Mouse (Mus musculus) neural tube, embryonic 15.5 days (tissue): ENCODE measurements at regions not wholly inside any gene's neighbourhood (a gene's known extent, or its start where the extent isn't known, plus 50 kb on each side); places are given as distances from the start of the nearest gene placed in this dataset.
A peak's percentile ranks its signal among the peaks of the same experiment; 100 is the strongest.

Source experiments
- ATAC-seq: fragments of 200-750 bp; cut with Nextera tagmentation; 2 replicates; pipeline ENCODE4 v1.8.0; 2017; ENCODE audit warnings: mild to moderate bottlenecking, moderate TSS enrichment, moderate library complexity; ENCODE audit not compliant: low FRiP score
- H3K27ac ChIP-seq: fragments of 300-500 bp; sonication (generic); replicated peaks from 2 replicates; pipeline ENCODE4 v1.5.1; 2015; ENCODE audit warnings: mild to moderate bottlenecking, inconsistent platforms
- H3K27me3 ChIP-seq: fragments of 300-500 bp; sonication (generic); replicated peaks from 2 replicates; pipeline ENCODE4 v1.6.1; 2015; ENCODE audit warnings: inconsistent platforms
- H3K36me3 ChIP-seq: fragments of 300-500 bp; sonication (generic); 2 replicates; pipeline ENCODE4 v1.6.1; 2015; ENCODE audit warnings: inconsistent platforms
- H3K4me1 ChIP-seq: fragments of 300-500 bp; sonication (generic); 2 replicates; pipeline ENCODE4 v1.6.1; 2015; ENCODE audit warnings: inconsistent platforms
- H3K4me2 ChIP-seq: fragments of 300-500 bp; sonication (generic); 2 replicates; pipeline ENCODE4 v1.6.1; 2015; ENCODE audit warnings: inconsistent platforms, mild to moderate bottlenecking, moderate library complexity
- H3K4me3 ChIP-seq: fragments of 300-500 bp; sonication (generic); replicated peaks from 2 replicates; pipeline ENCODE4 v1.5.1; 2015; ENCODE audit warnings: mild to moderate bottlenecking, inconsistent platforms
- H3K9ac ChIP-seq: fragments of 300-500 bp; sonication (generic); replicated peaks from 2 replicates; pipeline ENCODE4 v1.6.1; 2015; ENCODE audit warnings: mild to moderate bottlenecking, inconsistent platforms
- H3K9me3 ChIP-seq: fragments of 300-500 bp; sonication (generic); replicated peaks from 2 replicates; pipeline ENCODE4 v1.6.1; 2016; ENCODE audit warnings: inconsistent platforms
- whole genome bisulfite sequencing: fragments of 180-500 bp; shearing (Covaris S2); methylation state at CpG from one replicate; pipeline ENCODE4 v1.1.7; 2015; ENCODE audit warnings: mixed read lengths; 5-methylcytosine and 5-hydroxymethylcytosine counted together

DNA sequence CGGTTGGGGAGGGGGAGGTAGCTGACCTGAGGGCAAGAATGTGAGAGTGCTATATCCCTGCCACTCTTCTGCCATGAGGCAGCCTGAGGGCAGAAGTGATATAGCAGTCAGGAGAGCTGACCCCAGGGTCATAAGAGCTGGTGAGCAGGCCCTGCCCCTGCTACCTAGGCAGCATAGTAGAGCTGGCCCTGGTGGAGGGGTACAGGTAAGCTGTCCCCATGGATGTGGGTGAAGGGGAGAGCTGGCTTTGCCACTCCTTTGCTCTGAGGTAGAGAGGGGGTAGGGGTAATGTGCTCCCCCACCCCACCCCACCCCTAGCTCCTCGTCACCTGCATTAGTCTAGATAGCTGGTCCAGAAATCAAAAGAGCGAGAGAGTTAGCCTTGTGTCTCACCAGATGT lies 61.3 kb upstream of the Gm3839 start:
- H3K4me1 ChIP-seq: no peaks in the 10 kb centered on the region
- H3K9ac ChIP-seq: no peak overlapping the region
- H3K27ac ChIP-seq: no peak overlapping the region
- no peak overlapping the region for H3K4me3 ChIP-seq
- H3K36me3 ChIP-seq: no peaks in the 10 kb centered on the region
- no peaks in the 10 kb centered on the region for H3K9me3 ChIP-seq
- WGBS: 98% methylated on average over 3 of the region's 3 CpGs
- ATAC-seq: no peak
- H3K4me2 ChIP-seq: no peak overlapping the region
- H3K27me3 ChIP-seq: no peaks in the 10 kb centered on the region

GRCm38 (mm10) chr14:11422306-11422705 lies 65.8 kb upstream of the Gm3839 start:
- Histone ChIP-seq H3K36me3 (no peaks in the 10 kb centered on the region), H3K27ac (no peak overlapping the region), H3K9me3 (no peaks in the 10 kb centered on the region), H3K4me1 (no peaks in the 10 kb centered on the region), H3K9ac (no peak overlapping the region), H3K27me3 (no peaks in the 10 kb centered on the region), H3K4me3 (no peak overlapping the region), H3K4me2 (no peak overlapping the region)
- 58% methylated on average over 1 of the region's 1 CpGs for WGBS
- no peak for ATAC-seq

DNA sequence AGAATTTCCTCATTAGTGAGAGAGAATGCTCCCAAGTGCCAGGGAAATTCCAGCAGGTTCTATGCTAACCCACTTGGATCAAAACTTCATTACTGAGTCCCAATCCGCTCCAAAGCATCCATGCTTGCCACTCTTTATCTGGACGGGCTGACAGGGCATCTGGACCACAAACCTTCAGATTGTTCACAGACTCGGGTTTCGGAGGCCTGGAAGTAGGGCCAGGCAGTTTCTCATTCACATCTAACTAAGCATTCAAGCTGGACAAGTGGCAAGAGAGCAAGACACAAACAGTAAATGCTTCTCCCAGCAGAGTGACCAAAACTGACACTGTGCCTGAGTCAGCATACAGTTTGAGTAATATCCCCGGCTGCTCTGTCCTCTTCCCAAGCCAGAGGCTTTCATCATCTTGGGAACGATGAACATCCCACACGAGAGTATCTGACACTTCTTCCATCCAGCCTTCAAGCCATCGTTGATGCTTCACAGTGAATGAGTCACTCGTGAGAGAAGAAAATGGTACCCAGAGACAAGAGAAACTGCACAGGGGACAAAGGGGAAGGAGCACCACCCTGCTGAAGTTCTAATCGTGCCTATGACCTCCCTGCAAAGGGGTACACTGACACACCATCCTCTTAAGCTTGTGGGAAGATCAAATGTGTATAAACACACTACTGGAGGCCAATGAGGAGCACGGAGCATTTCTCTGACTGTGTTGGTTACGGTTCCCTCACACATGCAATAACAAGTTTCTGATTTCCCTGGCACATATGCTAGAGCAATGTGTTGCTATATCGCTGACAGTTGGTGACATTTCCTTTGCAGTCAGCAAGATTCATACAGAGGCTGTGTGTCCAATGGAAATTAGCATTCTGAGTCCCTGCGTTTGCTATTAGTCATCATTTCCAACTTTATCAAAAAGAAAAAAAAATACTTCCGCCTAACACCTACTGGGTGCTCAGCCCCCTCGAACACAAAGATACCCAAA lies 72.0 kb upstream of the Gm3839 start:
- H3K4me1 ChIP-seq: no peaks in the 10 kb centered on the region
- no peak overlapping the region for H3K4me2 ChIP-seq
- no peaks in the 10 kb centered on the region for H3K36me3 ChIP-seq
- no peak overlapping the region for H3K4me3 ChIP-seq
- no peak overlapping the region for H3K9ac ChIP-seq
- H3K27me3 ChIP-seq: no peaks in the 10 kb centered on the region
- H3K27ac ChIP-seq: no peak overlapping the region
- no peak for ATAC-seq
- no peaks in the 10 kb centered on the region for H3K9me3 ChIP-seq
- WGBS: 88% methylated on average over 16 of the region's 16 CpGs

DNA sequence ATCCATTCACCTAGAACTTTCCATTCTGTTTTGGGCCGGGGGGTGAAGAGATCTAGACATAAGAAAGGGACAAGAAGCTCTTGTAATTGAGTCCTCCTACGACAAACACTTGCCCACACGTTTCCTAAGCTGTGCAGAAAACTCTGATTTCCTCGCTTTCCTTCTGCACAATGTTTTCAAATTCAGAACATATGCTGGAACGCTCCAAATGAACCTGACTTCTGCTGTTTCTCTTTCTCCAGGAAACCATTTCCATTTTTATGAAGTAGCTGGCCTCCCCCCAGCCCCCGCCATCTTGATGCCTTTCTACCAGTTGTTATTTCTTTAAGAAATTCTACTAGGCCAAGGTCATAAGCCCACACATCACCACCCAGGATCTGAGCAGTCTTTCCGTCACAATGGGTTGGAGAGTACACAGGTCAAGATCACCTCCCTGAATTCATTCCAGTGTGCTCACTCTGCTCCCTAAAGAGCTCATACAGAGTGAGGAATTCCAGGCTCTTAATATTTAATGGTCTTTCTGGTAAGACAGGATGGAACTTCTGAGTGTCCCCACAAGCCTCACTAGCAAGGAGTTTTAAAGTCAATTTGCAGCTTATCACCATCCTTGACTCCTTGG lies 78.7 kb upstream of the Gm3839 start:
- Histone ChIP-seq H3K4me3 (no peak overlapping the region), H3K9me3 (no peaks in the 10 kb centered on the region), H3K4me2 (no peak overlapping the region), H3K27ac (no peak overlapping the region), H3K27me3 (no peaks in the 10 kb centered on the region), H3K36me3 (no peaks in the 10 kb centered on the region), H3K9ac (no peak overlapping the region), H3K4me1 (no peaks in the 10 kb centered on the region)
- WGBS: 85% methylated on average over 7 of the region's 7 CpGs
- ATAC-seq: no peak

DNA sequence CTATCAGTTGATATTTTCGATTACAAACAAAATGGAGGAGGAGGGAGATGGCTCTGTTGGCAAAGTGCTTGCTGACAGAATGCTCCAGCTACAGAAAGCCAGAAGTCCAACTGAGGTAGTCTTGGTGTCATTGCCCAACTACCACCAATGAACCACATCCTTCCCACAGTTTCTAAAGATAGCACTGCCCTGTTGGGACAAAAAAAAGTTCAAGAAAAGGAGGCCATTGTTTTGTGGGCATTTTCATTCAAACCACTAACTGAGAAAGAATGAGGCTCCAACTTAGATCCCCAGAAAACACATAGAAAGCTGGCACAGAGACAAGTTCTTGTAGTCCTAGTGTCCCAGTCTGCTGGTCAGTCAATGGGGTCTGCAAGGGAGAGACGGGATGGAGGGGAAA lies 82.1 kb upstream of the Gm3839 start:
- Histone ChIP-seq H3K27ac (no peak overlapping the region), H3K27me3 (no peaks in the 10 kb centered on the region), H3K4me2 (no peak overlapping the region), H3K9me3 (no peaks in the 10 kb centered on the region), H3K9ac (no peak overlapping the region), H3K36me3 (no peaks in the 10 kb centered on the region), H3K4me3 (no peak overlapping the region), H3K4me1 (no peaks in the 10 kb centered on the region)
- 77% methylated on average over 2 of the region's 2 CpGs for WGBS
- no peak for ATAC-seq

DNA sequence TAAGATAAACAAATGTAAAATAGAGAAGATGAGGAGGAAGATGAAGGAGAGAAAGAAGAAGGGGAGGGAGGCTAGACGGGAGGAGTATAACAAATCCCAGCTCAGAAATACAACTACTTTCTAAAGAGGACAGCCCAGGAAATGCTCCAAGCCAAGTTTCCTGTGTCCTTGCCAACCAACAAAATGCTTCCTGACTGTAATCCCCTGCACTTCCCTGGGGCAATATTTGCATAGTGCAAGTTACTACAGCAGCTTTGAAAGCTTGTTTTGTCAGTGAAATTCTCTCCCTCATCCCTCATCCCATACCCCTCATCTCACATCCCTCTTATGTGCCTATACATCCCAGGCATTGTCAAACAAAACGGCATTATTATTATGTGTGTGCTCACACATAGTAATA lies 83.7 kb upstream of the Gm3839 start:
- 86% methylated on average over 2 of the region's 2 CpGs for WGBS
- no peak for ATAC-seq
- no peak overlapping the region for H3K4me3 ChIP-seq
- H3K4me1 ChIP-seq: no peaks in the 10 kb centered on the region
- no peaks in the 10 kb centered on the region for H3K9me3 ChIP-seq
- no peak overlapping the region for H3K9ac ChIP-seq
- H3K4me2 ChIP-seq: no peak overlapping the region
- H3K36me3 ChIP-seq: no peaks in the 10 kb centered on the region
- no peak overlapping the region for H3K27ac ChIP-seq
- H3K27me3 ChIP-seq: no peaks in the 10 kb centered on the region

- Histone ChIP-seq H3K4me1 (no peaks in the 10 kb centered on the region), H3K27me3 (no peaks in the 10 kb centered on the region), H3K9ac (no peak overlapping the region), H3K36me3 (no peaks in the 10 kb centered on the region), H3K4me3 (no peak overlapping the region), H3K9me3 (0 out of 2 replicates have a peak, but pooled peaks cover under 1% of the 10 kb centered on the region), H3K27ac (no peak overlapping the region), H3K4me2 (no peak overlapping the region)
- WGBS: 83% methylated on average over 2 of the region's 2 CpGs
- ATAC-seq: no peak
Measured at GRCm38 (mm10) chr14:11449958-11450357, 93.4 kb upstream of the Gm3839 start.

GRCm38 (mm10) chr14:11477731-11478130 lies 75.6 kb upstream of the Ptprg start:
- no peak overlapping the region for H3K9ac ChIP-seq
- H3K4me1 ChIP-seq: no peaks in the 10 kb centered on the region
- no peak overlapping the region for H3K4me3 ChIP-seq
- H3K36me3 ChIP-seq: no peaks in the 10 kb centered on the region
- H3K9me3 ChIP-seq: no peaks in the 10 kb centered on the region
- 95% methylated on average over 3 of the region's 3 CpGs for WGBS
- H3K27ac ChIP-seq: no peak overlapping the region
- ATAC-seq: no peak
- H3K4me2 ChIP-seq: no peak overlapping the region
- H3K27me3 ChIP-seq: no peaks in the 10 kb centered on the region

GRCm38 (mm10) chr14:11482151-11482550 lies 71.2 kb upstream of the Ptprg start:
- H3K4me1 ChIP-seq: no peaks in the 10 kb centered on the region
- 78% methylated on average over 4 of the region's 4 CpGs for WGBS
- H3K36me3 ChIP-seq: no peaks in the 10 kb centered on the region
- no peak overlapping the region for H3K27ac ChIP-seq
- no peaks in the 10 kb centered on the region for H3K27me3 ChIP-seq
- no peak overlapping the region for H3K9ac ChIP-seq
- ATAC-seq: no peak
- H3K4me2 ChIP-seq: no peak overlapping the region
- H3K4me3 ChIP-seq: no peak overlapping the region
- no peaks in the 10 kb centered on the region for H3K9me3 ChIP-seq

GRCm38 (mm10) chr14:11486287-11486686 lies 67.0 kb upstream of the Ptprg start:
- Histone ChIP-seq H3K27ac (no peak overlapping the region), H3K9me3 (no peaks in the 10 kb centered on the region), H3K4me1 (no peaks in the 10 kb centered on the region), H3K36me3 (no peaks in the 10 kb centered on the region), H3K4me3 (no peak overlapping the region), H3K4me2 (no peak overlapping the region), H3K9ac (no peak overlapping the region), H3K27me3 (no peaks in the 10 kb centered on the region)
- no peak for ATAC-seq
- WGBS: 79% methylated on average over 3 of the region's 3 CpGs

GRCm38 (mm10) chr14:11501744-11502143 lies 51.6 kb upstream of the Ptprg start:
- WGBS: 67% methylated on average over 7 of the region's 7 CpGs
- peak; percentile 45; the same call in 1 of the 2 replicates for ATAC-seq

GRCm38 (mm10) chr14:11503156-11503555 lies 50.2 kb upstream of the Ptprg start:
- Histone ChIP-seq H3K9me3 (no peaks in the 10 kb centered on the region), H3K36me3 (no peaks in the 10 kb centered on the region), H3K27me3 (no peaks in the 10 kb centered on the region), H3K4me3 (no peak overlapping the region), H3K4me2 (no peak overlapping the region), H3K9ac (no peak overlapping the region), H3K27ac (no peak overlapping the region), H3K4me1 (no peaks in the 10 kb centered on the region)
- ATAC-seq: no peak

More at GRCm38 (mm10) chr14:11501744-11502143, 51.6 kb upstream of the Ptprg start:
- no peak overlapping the region for H3K4me3 ChIP-seq
- no peaks in the 10 kb centered on the region for H3K36me3 ChIP-seq
- no peak overlapping the region for H3K9ac ChIP-seq
- H3K9me3 ChIP-seq: no peaks in the 10 kb centered on the region
- H3K4me1 ChIP-seq: no peaks in the 10 kb centered on the region
- no peak overlapping the region for H3K27ac ChIP-seq
- no peak overlapping the region for H3K4me2 ChIP-seq
- no peaks in the 10 kb centered on the region for H3K27me3 ChIP-seq
